In the genomic region with DNA sequence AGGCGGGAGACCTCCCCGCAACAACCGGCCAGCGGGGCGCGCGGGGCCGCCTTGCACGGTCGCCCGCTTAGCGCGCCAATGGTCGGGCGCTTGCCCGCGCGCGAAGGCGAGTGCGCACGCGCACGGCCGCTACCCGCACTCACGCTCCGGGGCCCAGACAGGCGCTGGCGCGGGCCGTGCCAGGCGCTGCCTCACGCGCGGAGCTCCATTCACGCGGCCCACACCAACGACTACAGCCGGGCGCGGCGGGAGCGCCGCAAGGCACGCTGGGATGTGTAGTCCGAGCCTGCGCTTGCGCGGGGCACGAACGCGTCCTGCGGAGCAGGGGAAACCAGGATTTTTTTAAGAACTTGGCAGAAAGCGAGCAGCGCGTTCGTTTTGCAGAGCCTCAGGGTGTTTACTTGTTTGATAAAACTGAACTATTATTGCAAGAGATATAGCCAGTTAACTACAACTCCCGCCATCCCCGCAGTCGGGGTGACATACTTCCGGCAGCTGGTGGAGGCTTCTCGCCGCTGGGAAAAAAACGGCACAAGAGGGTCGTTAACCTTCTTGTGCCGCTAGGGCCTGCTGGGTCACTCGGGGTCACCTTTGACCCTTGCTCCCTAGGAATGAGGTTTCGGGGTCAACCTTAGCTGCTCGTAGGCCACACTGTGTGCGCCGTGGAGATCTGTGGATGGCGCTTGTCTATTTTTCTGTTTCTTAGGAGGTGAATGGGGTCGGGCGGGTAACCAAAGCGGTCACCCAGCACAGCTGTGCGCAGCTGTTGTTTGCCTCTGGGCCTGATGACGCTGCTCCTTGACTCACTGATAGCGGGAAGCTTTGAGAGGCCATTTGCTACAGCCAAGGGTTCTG, we compare ENCODE assay signal across 8 mouse cellular contexts. TPM values are rescaled to one million over a fixed set of nuclear protein-coding genes. Genes with fewer than 3 reads are reported as not detected.
DNase-seq lines count a peak whose midpoint lies in the region; ATAC-seq and TF ChIP-seq lines count a peak whose summit lies in the region.

A gene (minus strand): TSS at position 79 of the 855 bp plus-strand sequence.

- peak within 1 kb of the TSS; percentile 85 for H3K9ac ChIP-seq in hindbrain, embryonic 14.5 days

- H3K27me3 ChIP-seq in Patski: no peaks in the 10 kb centered on the region
- peaks cover 5% of the 10 kb centered on the region; the same call in 1 of the 2 replicates for H3K27me3 ChIP-seq in hindbrain, embryonic 14.5 days (ENCODE audit: control insufficient read depth, insufficient read depth, low read length)

- peaks cover 26% of the 10 kb centered on the region for H3K4me1 ChIP-seq in hindbrain, embryonic 14.5 days (replicated peaks; ENCODE audit: control insufficient read depth, insufficient read depth, low read length)

- in situ Hi-C loops in Patski (cut with MboI; ENCODE audit: low pct_unique_long_range_greater_than_20kb): loop anchor here (10.0 kb wide), 1 partner anchor 624 kb away; no protein-coding TSS in a partner anchor

- H3K4me2 ChIP-seq in hindbrain, embryonic 14.5 days (replicated peaks): peak within 1 kb of the TSS; percentile 98

- peak; percentile 89 for ATAC-seq in Patski
- peak; percentile 99 for ATAC-seq in hindbrain, embryonic 14.5 days (ENCODE audit: low FRiP score)

- WGBS in hindbrain, embryonic 14.5 days: under 1% methylated on average over 79 of the region's 79 CpGs

- H3K9me3 ChIP-seq in hindbrain, embryonic 14.5 days (ENCODE audit: control insufficient read depth, low read length): no peaks in the 10 kb centered on the region

- POLR2A ChIA-PET in Patski (lab: Charles Lee): interaction anchor here (1.1 to 1.7 kb wide), 2 partner anchors 11 to 12 kb away, joined by 3 to 8 read pairs; no protein-coding TSS in a partner anchor

- 0 out of 2 replicates have a peak, but pooled peaks cover 3% of the 10 kb centered on the region for H3K36me3 ChIP-seq in hindbrain, embryonic 14.5 days (replicated peaks; ENCODE audit: control insufficient read depth, insufficient read depth)

- H3K27ac ChIP-seq in hindbrain, embryonic 14.5 days: peak within 1 kb of the TSS; percentile 97

- no peak for TF ChIP-seq CTCF in Patski (IDR thresholded peaks at IDR 0.05)

- peak; percentile 57 for DNase-seq in Patski (ENCODE audit: low read depth, low spot score)
- DNase-seq in cerebellum, postnatal 14 days: peak; percentile 94 to 97
- DNase-seq in frontal cortex, postnatal 25 days (ENCODE audit: low spot score in 2 of 2): peak; percentile 90 to 91
- peak; percentile 96 for DNase-seq in hindbrain, embryonic 14.5 days (ENCODE audit: low spot score)
- peak; percentile 95 for DNase-seq in layer of hippocampus, postnatal 36 days
- DNase-seq in lung, postnatal 36 days: peak; percentile 89
- peak; percentile 95 for DNase-seq in retina, postnatal 1 day
- DNase-seq in urinary bladder, adult 18-20 months (ENCODE audit: low spot score in 2 of 2): peak; percentile 83 to 90

- H3K4me3 ChIP-seq in hindbrain, embryonic 14.5 days (replicated peaks; ENCODE audit: low read length): peak within 1 kb of the TSS; percentile 87

- CTCF ChIA-PET in Patski (lab: Charles Lee): interaction anchor here (0.9 kb wide), 1 partner anchor 9 kb away, joined by 3 read pairs; no protein-coding TSS in a partner anchor

RNA-seq across cellular contexts. Expression of the gene that starts here (rescaled TPM):
- 17.5 TPM for polyA plus RNA-seq in Patski (2021)
- polyA plus RNA-seq in hindbrain, embryonic 14.5 days (2014; fragmentation: Nextera tagmentation; extraction: Ambion mirVana): 99.1 and 104 TPM in 2 replicates
- 10 to 100 TPM; 34.6 to 37.6 TPM for total RNA-seq in layer of hippocampus, postnatal 36 days (2021)

Comparison
In these comparisons a context has a peak if more than half of its experiments do, and no peak if none do; other contexts are left out.
1. Peak in every context shown above with its lines: DNase-seq, ATAC-seq, H3K4me3 ChIP-seq and H3K27ac ChIP-seq.